Mouse (Mus musculus) thymus, postnatal 36 days (tissue): ENCODE measurements around the gene Zfp219.

Experiments
- DNase-seq, 2 experiments: peaks; one replicate each; pipeline ENCODE4 v3.0.0; 2022; ENCODE audit warnings: mixed read lengths in 2 of 2

Zfp219 gene

DNA sequence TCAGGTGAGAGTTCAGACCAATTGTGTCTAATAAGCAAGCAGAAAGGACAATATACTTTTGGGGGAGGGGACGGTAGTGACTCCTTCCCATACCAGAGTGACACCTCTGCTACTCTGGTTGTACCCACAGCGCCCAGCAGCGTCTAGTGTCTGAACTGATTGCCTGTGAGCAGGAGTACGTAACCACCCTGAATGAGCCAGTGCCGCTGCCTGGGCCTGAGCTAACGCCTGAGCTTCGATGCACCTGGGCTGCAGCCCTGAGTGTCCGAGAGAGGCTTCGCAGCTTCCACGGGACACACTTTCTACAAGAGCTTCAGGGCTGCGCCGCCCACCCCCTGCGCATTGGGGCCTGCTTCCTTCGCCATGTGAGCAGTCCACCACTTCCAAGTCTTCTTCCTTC, 23.1 kb downstream of the Zfp219 start:
- DNase-seq: peak in 1 of 2 experiments; percentile 4

DNA sequence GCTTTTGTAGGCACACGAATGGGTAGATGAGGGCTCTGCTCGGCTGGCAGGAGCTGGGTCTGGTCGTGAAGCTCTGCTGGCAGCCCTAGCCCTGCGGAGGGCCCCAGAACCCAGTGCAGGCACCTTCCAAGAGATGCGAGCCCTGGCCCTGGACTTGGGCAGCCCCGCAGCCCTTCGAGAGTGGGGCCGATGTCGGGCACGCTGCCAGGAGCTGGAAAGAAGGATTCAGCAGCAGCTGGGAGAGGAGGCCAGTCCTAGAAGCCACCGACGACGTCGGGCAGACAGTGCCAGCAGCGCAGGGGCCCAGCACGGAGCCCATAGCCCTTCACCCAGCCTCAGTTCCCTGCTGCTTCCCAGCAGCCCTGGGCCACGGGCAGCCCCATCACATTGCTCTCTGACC, 23.7 kb downstream of the Zfp219 start:
- peak in 1 of 2 experiments; percentile 6 for DNase-seq

DNA sequence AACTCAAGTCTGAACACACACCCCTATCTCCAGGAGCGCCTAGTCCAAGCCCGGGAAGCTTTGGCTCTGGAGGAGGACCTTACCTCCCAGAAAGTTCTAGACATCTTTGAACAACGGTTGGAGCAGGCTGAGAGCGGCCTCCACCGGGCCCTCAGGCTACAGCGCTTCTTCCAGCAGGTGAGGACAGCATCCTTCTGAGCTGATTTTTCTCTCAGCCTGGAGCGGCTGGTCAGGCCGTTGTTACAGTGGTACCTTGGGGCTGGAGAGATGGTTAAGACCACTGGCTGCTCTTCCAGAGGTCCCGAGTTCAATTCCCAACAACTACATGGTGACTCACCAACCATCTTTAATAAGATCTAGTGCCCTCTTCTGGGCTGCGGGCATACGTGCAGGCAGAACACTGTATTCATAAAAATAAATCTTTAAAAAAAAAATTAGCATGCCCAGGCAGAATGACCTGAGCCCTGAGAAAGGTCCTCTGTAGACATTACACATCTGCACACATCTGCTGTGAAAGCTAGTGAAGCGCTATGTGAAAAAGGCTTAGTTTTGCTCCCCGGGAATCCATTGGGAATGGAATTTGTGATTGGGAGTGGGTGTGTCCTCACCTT, 24.2 kb downstream of the Zfp219 start:
- no peak for DNase-seq

DNA sequence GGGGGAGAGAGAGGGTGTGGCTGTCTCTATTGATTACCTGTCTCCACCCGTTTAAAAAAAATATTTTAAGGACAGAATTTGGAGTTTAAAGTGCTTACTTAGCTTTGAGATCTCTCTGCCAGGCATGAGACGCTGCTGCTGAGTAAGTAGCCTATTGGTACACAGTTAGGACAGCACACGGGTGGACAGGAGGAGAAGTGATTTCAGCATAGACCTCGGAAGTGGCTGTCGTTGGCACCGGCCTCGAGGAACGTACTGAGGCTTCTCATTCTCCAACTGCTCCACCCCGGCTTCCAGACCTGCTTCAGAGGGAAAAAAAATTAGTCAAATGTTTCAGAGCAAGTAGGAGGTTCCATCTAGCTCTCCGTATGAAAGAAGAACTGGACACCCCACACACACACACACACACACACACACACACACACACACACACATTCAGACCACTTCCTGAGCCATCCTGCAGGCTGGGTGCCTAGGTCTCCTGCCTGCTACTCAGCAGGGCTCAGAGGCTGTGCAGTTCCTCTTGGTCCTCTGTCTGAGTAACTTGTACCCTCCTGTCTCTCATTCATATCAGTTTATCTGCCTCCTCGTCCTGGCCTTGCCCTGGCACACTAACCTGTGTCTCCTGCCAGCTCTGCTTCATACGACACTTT, 25.2 kb downstream of the Zfp219 start:
- no peak for DNase-seq

DNA sequence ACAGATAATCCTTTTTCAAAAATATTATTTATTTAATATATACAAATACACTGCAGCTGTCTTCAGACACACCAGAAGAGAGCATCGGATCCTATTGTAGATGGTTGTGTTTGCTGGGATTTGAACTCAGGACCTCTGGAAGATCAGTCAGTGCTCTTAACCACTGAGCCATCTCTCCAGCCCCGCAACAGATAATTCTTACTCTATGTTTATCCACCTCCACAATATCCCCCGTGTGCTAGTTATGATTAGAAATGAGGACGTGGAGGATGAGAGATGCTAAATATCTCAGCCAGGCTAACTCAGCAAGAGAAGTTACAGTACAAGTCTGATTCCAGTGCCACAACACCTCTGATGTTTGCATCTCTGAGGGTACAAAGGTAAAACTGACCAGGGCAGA, 26.1 kb downstream of the Zfp219 start:
- no peak for DNase-seq

DNA sequence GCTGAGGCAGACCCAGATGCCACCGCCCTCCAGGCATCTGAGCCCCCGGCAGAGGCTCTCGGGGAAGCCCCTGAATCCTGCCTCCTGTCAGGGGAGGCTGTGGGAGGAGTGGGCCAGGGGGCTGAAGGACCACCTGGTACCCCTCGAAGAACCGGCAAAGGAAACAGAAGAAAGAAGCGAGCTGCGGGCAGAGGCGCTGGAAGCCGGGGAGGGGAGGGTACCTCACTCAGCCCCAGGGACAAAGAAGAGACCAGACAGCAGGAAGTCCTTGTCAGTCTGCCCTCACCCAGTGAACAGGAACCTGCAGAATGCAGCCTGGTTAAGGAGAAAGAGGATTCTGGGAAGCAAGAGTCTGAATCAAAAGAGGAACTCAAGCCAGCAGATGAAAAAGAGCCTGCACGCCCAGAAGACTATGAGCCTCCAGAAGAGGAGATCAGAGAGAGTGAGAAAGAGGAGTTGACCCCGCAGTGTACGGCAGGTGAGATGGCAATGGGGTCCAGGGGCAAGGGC, 31.0 kb downstream of the Zfp219 start:
- peak in 1 of 2 experiments; percentile 22 for DNase-seq

DNA sequence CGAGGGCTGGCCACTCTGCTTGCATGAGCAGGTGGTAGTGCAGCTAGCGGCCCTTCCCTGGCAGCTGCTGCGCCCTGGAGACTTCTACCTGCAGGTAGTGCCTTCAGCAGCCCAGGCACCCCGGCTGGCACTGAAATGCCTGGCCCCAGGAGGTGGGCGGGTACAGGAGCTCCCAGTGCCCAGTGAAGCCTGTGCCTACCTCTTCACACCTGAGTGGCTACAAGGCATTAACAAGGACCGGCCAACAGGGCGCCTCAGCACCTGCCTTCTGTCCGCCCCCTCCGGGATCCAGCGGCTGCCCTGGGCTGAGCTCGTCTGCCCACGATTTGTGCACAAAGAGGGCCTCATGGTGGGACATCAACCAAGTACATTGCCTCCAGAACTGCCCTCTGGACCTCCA, 31.8 kb downstream of the Zfp219 start:
- DNase-seq: no peak

DNA sequence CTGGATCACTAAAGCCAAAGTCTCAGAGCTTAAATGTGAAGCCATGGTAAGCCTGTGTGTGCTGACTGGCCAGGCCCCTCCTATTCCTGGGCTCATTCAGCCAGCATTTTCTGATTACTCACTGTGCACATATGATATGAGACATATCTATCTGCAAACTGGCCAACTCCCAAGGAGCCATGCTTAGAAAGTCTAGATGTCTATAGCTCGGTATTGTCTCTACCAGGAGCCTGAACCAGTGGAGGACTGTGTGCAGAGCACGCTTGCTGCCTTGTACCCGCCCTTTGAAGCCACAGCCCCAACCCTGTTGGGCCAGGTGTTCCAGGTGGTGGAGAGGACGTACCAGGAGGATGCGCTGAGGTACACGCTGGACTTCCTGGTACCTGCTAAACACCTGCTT, 33.4 kb downstream of the Zfp219 start:
- DNase-seq: no peak

DNA sequence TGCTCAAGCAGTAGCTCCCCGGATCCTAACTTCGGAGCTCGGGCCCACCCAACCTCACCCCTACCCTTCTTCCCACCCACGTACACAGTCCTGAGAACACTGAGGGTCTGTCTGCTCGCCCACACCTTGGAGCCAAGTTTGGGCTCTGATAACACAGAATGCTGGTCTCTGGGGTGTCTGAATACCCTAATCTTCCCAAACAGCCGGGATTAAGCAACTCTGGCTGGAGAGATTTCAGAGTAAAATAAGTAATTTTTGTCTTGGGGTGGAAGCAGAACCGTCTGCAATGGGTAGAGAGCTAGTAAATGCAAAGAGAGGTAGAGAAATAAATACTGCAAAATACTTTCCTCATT, 34.4 kb downstream of the Zfp219 start:
- no peak for DNase-seq

DNA sequence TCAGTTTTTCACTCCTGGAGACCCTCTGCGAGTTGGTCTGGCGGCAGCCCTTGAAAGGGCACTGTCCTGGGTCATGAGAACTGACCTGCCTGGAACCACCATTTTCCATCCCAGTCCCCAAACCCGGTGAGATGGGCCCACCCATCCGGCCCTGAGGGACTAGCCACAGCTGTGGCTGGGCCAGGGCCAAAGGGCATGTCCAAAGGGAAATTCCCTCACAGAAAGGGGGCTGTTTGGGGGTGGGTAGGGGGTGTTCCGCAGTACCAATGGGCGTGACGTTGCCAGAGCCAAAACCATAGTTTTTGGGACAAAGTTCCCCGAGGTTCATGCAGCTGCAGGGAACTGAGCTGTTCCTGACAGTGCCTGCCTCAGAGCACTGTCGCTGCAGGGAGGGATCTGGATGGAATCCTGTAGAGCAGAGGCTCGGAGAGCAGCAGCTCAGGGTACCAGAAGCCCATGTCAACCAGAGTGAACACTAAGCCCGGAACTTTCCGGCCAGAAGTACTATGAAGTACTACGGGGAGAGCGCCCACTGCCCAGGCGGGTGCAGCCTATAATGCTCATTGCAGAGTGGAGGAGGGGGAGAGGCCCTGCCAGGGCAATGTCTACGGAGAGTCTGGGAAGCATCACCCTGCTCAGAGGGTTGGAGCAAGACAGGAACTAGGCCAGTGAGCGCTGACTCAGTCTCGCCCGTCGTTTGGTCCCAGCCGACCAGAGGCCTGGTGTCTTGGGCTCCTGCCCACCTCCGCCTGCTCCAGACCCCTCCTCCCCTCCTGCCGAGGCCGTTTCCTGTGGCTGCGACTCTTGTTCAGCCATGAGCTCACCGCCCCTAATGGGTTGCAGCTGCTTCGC, 35.0 kb downstream of the Zfp219 start:
- DNase-seq: peak; percentile 36 to 50

DNA sequence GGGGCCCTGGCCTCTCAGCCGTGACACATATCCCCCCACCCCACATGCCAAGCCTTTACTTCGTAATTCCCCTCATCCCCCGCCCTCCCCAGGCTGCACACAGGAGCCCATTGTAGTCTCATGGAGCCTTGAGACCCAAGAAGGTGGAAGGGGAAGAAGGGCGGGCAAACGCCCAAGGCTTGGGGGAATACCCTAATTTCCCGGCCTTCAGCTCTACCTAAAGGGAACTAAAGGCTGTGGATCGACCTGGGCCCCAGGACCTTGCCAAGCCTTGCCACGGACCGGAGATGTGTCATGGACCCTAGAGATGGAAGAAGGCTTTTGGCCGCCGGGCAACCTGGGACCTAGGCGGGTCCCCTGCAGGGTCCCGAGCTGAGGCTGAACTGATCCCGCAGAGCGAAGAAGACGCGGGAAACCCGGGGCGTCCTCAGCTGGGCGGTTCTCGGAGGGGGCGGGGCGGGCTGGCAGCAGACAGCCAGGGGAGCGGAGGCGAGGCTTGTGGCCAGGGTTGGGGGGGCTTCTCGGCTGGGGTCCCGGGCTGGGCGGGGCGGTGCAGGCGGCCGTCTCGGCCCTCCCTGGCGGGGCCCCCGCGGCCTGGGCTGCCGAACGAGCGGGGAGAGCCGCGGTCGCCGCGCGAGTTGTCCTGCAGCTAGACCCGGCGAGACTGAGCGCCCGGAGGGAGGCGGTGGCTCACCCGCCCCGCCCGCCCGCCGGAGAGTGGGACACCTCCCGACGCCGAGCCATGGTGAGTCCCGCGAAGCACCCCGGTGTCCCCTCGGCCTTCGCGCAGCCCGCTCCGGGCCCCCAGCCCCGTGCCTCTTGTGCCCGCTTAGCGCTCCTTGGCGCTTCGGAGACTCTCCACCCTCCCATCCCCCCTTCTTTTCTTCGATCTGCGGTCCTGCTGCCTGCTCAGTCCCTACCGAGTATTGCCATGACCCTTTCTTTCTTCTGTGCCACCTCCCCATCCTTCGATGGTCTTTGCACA, 36.0 kb downstream of the Zfp219 start, which contains the start of gene Arhgef40:
TSS of gene Arhgef40 (plus strand) at position 473 of the 985 bp plus-strand sequence.
- peak; percentile 68 to 72 for DNase-seq

DNA sequence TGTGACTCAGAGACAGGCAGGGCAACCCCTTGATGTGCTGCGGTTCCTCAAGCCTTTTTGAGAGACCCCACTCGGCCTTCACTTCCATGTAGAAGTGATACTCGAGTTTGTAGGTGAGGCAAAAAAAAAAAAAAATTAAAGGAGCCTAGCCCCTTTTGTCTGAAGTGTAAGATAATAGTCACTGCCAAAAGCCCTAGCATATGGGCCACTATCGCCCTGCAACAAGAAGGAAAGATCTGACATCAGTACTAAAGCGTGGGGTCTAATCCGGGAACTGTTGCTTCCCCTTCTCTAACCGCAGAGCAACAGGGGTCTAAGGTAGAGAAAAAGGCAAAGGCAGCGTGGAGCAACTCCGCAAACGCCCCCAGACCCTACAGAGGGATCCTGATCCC, 36.7 kb downstream of the Zfp219 start:
- no peak for DNase-seq

DNA sequence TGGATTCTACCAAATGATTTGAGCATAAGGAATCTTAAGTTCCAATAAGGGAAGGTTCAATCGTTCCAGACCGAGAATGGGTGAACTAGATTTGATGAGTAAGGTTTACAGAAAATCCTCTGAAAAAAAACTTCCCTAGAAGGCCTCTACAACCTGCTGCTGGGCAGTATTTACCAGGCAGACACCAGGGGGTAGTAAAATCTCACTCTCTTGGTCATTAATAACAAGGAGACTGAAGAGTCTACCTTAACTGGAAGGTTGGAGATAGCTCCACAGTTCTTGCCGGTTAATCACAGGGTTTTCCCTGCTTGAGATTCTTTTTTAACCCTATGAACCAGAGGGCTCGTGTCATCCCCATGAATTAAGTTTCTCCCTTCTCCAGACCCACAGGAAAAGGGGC, 37.3 kb downstream of the Zfp219 start:
- no peak for DNase-seq

DNA sequence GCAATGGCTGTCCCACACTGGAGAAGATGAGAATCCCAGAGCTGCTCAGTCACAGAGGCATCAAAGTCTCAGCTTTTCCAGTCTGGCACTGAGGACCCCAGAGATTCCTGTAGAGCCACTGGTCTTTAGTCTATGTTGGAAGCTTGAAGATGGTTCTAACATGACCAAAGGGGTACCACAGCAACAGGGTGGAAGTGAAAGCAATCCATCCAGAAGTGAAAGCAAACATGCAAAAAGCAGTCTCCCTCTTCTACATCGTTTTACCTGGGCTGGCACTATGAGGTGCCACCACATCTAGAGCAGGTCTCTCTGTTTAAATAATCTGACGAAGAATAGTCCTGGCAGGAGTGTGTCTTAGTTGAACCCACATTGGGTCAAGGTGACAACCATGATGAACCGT, 41.3 kb downstream of the Zfp219 start:
- no peak for DNase-seq

DNA sequence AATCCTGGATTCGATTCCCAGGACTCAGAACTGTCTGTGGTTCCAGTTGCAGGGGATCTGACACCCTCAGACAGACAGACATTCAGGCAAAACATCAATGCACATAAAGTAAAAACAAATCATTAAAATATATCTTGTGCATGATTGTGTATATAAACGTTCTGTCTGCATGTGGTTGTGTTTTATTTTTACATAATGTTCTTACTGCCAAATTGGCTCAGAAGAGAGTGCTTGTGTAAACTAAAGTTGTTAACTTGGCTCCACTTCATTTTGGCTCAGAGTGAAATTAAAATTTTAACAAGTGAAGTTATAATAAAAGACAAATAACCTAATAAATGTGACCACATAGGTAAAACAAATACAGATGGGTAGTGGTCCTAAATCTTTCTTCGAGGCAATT, 53.1 kb downstream of the Zfp219 start:
- no peak for DNase-seq

DNA sequence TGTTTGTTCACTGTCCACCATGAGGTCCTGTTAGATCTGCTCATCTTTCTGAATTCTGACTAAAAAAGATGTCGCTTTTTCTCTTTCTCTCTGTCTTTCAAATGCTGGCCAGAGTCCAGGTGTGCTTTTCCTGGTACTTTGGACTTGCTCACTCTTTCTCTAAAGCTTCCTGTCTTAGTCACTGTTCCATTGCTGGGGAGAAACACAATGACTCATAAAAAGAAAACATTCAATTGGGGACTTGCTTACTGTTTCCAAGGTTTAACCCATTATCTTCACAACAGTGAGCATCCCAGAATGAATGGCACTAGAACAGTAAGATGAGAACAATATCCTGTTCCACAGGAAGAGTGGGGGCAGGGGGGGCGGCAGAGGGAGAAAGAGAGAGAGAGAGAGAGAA, 60.2 kb downstream of the Zfp219 start:
- DNase-seq: no peak
